Mouse (Mus musculus) liver, embryonic 16.5 days (tissue): ENCODE results near the gene Eng. TPM values are rescaled to one million over a fixed set of nuclear protein-coding genes. Genes with fewer than 3 reads are reported as not detected.

Experiments used
- ATAC-seq: fragments of 200-750 bp; cut with Nextera tagmentation; 2 replicates; pipeline ENCODE4 v1.8.0; 2017; ENCODE audit warnings: low read depth, mild to moderate bottlenecking, moderate number of reproducible peaks, moderate library complexity
- H3K27ac ChIP-seq: fragments of 300-500 bp; sonication (generic); 2 replicates; pipeline ENCODE4 v1.5.1; 2014; ENCODE audit warnings: mild to moderate bottlenecking, low read length
- H3K27me3 ChIP-seq: fragments of 300-500 bp; sonication (generic); 2 replicates; pipeline ENCODE4 v1.6.1; 2014; ENCODE audit warnings: low read depth, low read length, mixed read lengths; ENCODE audit not compliant: control insufficient read depth, insufficient read depth
- H3K36me3 ChIP-seq: fragments of 300-500 bp; sonication (generic); 2 replicates; pipeline ENCODE4 v1.6.1; 2014; ENCODE audit warnings: mild to moderate bottlenecking; ENCODE audit not compliant: control insufficient read depth, insufficient read depth
- H3K4me1 ChIP-seq: fragments of 300-500 bp; sonication (generic); 2 replicates; pipeline ENCODE4 v1.6.1; 2014; ENCODE audit warnings: low read depth, low read length, mixed read lengths; ENCODE audit not compliant: control insufficient read depth
- H3K4me2 ChIP-seq: fragments of 300-500 bp; sonication (generic); 2 replicates; pipeline ENCODE4 v1.6.1; 2014; ENCODE audit warnings: low read depth, low read length, mixed read lengths
- H3K4me3 ChIP-seq: fragments of 300-500 bp; sonication (generic); 2 replicates; pipeline ENCODE4 v1.5.1; 2014; ENCODE audit warnings: low read depth, mild to moderate bottlenecking, low read length
- H3K9ac ChIP-seq: fragments of 300-500 bp; sonication (generic); 2 replicates; pipeline ENCODE4 v1.6.1; 2014; ENCODE audit warnings: low read depth, low read length
- H3K9me3 ChIP-seq: fragments of 300-500 bp; sonication (generic); replicated peaks from 2 replicates; pipeline ENCODE4 v1.6.1; 2016; ENCODE audit warnings: low read length; ENCODE audit not compliant: control insufficient read depth
- WGBS: fragments of 180-500 bp; shearing (Covaris S2); extraction: QIAGEN DNeasy Blood & Tissue Kit; methylation state at CpG from one replicate; pipeline ENCODE4 v1.1.7; 2014; ENCODE audit not compliant: insufficient replicate concordance; 5-methylcytosine and 5-hydroxymethylcytosine counted together
- microRNA counts: library from miRNA; unstranded; fragments of <30 nt; microRNA quantifications from one replicate; lab custom pipeline; 2016
- microRNA-seq: library from miRNA; unstranded; fragments of <30 nt; microRNA quantifications from one replicate; pipeline ENCODE4, GENCODE M21; 2016
- polyA plus RNA-seq: library from polyadenylated mRNA; unstranded; fragments of >200 nt; fragmentation: Nextera tagmentation; extraction: Ambion mirVana; gene quantifications from 2 replicates; pipeline ENCODE4 v1.2.1, GENCODE M21; 2015

Gene Eng
- polyA plus RNA-seq, 1 experiment from 2014 or later = 29.3 TPM

DNA sequence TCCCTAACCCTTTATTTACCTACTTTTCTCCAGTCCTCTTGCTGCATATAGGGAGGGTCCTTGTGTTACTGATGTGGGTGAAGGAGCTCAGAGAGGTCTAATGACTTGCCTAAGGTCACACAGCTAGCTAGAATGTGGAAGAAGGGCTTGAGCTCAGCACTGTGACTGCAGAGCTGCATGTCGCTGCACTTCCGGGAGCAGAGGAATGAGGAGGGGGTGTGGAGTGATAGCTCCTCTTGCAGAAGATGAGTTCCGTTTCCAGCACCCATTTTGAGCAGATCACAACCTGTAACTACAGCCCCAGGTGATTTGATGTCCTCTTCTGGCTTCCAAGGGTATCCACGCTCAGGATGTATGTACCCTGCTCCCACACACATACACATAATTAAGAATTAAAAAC, 77.8 kb downstream of the Eng start:
- H3K27me3 ChIP-seq = no peaks in the 10 kb centered on the region
- no peaks in the 10 kb centered on the region; the same call in 1 of the 2 replicates for H3K4me1 ChIP-seq
- H3K27ac ChIP-seq = no peak overlapping the region
- no peak overlapping the region for H3K4me2 ChIP-seq
- no peaks in the 10 kb centered on the region for H3K9me3 ChIP-seq
- no peak overlapping the region for H3K4me3 ChIP-seq
- ATAC-seq = no peak
- no peaks in the 10 kb centered on the region for H3K36me3 ChIP-seq
- 65% methylated on average over 4 of the region's 4 CpGs for WGBS
- no peak overlapping the region for H3K9ac ChIP-seq

DNA sequence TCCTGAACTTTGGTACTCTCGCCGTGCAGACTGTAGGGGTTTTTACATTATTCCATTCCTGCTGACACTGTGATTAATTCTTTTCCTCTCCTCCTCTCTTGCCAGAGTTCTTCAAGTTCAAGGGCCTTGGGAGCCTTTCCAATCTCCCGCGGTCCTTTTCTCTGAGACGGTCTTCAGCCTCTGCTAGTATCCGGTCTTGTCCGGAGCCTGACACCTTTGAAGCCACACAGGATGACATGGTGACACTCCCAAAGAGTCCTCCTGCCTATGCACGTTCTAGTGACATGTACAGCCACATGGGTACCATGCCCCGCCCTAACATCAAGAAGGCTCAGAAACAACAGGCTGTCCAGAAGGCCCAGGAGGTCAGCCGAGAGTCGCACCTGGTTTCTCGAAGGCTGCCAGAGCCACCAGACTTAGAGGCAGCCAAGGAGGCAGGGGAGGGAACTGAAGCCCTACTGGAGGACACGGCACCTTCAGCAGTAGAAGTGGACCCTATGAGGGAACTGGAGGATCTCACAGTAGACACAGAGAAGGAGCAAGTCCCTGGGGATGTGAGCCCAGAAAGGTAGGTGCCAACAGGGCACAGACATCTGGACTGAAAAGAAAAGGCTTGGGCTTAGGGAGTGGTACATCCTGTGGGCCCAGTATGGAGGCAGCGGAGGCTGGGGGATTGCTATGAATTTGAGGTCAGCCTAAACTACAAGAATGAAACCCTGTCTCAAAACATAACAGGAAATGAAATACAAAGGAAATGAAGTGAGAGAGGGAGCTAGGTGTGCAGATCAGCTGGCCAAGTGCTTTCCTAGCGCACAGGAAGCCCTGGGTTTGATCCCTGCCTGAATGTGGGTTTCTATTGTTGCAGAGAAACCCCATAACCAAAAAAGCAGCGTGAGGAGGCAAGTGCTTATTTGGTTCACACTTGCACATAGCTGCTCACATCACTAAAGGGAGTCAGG, 78.7 kb downstream of the Eng start:
- H3K4me2 ChIP-seq = no peak overlapping the region
- no peak overlapping the region for H3K9ac ChIP-seq
- 74% methylated on average over 16 of the region's 16 CpGs for WGBS
- no peaks in the 10 kb centered on the region for H3K9me3 ChIP-seq
- H3K36me3 ChIP-seq = no peaks in the 10 kb centered on the region
- no peak for ATAC-seq
- no peaks in the 10 kb centered on the region for H3K27me3 ChIP-seq
- no peaks in the 10 kb centered on the region; the same call in 1 of the 2 replicates for H3K4me1 ChIP-seq
- no peak overlapping the region for H3K4me3 ChIP-seq
- H3K27ac ChIP-seq = no peak overlapping the region

DNA sequence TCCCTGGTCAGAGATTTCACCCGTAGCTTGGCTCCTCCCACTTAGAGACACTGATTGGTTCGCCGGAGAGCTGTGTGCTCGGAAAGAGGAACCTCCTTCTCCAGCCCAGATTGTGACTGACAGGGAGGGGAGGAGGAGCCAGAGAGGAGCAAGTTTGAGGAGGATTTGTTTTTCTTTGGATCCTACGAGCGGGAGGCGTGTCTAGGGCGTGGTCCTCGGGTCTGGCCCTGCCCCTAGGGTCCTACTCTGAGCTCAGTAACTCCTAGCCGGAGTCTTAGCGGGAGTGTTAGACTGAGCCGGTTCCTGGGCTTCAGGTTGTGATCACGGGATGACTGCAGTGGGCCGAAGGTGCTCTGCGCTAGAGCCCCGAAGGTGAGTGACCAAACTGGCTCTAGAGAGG, 81.0 kb downstream of the Eng start:
- 3% methylated on average over 16 of the region's 16 CpGs for WGBS

DNA sequence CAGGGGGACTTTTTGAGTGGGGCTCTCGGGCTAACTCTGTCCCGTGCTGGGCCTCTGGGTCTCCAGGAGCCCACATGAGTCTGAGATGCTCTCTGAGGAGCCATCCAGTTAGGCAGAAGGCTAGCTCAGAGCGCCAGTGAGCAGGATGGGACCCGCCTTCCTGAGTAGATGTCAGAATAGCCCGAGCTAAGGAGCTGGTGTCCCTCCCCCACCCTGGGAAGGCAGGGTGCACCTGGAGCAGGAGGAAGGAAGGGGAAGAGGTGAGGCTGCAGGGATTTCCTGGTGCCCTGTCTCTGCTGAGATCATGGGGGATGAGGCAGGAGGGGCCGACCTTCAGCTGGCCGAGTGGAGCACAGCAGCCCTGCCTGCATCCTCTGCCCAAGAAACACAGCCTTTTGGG, 82.1 kb downstream of the Eng start:
- no peak overlapping the region for H3K9ac ChIP-seq
- H3K4me2 ChIP-seq = no peak overlapping the region
- no peaks in the 10 kb centered on the region for H3K36me3 ChIP-seq
- H3K4me1 ChIP-seq = no peaks in the 10 kb centered on the region; the same call in none of the 2 replicates
- WGBS = 43% methylated on average over 7 of the region's 7 CpGs
- peak overlapping the region; percentile 6; the same call in 1 of the 2 replicates for H3K4me3 ChIP-seq
- no peak for ATAC-seq
- no peaks in the 10 kb centered on the region for H3K9me3 ChIP-seq
- H3K27me3 ChIP-seq = no peaks in the 10 kb centered on the region
- no peak overlapping the region for H3K27ac ChIP-seq

More for the DNA sequence above, 81.0 kb downstream of the Eng start:
- Histone ChIP-seq H3K27ac (no peak overlapping the region), H3K9ac (no peak overlapping the region), H3K4me2 (peak overlapping the region; percentile 49), H3K9me3 (no peaks in the 10 kb centered on the region), H3K4me3 (peak overlapping the region; percentile 29), H3K4me1 (no peaks in the 10 kb centered on the region; the same call in none of the 2 replicates), H3K27me3 (no peaks in the 10 kb centered on the region), H3K36me3 (no peaks in the 10 kb centered on the region)
- peak; percentile 90 for ATAC-seq

DNA sequence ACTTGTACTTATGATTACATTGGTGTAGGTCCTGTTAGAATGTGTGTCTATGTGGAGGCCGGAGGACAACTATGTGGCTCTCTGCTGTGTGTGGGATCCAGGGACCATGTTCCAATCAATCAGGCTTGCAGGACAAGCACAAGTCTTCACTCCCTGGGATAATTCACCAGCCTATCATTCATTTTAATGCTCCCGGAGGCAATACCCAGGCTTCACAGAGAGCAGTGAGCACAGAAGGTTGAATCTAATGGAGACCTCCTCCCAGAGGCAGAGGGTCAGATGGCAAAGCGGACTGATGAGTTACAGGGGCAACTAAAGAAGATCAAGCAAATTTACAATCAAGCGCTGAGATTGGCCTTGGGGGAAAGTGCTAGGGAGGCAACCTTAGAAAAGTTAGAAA, 83.2 kb downstream of the Eng start:
- Histone ChIP-seq H3K4me2 (no peak overlapping the region), H3K36me3 (no peaks in the 10 kb centered on the region), H3K27me3 (no peaks in the 10 kb centered on the region), H3K4me1 (no peaks in the 10 kb centered on the region; the same call in none of the 2 replicates), H3K27ac (no peak overlapping the region), H3K4me3 (no peak overlapping the region), H3K9ac (no peak overlapping the region), H3K9me3 (no peaks in the 10 kb centered on the region)
- ATAC-seq = no peak
- 73% methylated on average over 4 of the region's 4 CpGs for WGBS

DNA sequence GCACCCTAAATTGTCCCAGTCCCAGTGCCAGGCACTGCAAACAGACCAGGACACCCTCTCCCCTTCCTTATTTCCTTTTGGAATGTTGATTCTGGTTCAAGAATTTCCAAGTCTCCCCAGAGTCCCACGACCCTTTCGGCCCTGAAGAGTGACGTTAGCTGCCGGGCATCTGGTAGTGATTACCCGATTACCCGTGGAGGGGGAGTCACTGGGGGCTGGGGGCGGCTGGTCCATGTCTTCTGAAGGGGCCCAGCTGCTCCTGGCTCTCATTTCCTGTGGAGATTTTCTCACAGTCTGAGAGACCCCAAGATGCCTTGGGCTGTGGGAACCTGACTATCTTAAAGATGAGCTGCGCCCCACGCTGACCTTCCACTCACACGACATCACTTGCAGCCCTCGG, 84.5 kb downstream of the Eng start:
- Histone ChIP-seq H3K9me3 (no peaks in the 10 kb centered on the region), H3K27me3 (no peaks in the 10 kb centered on the region), H3K4me1 (no peaks in the 10 kb centered on the region; the same call in none of the 2 replicates), H3K27ac (no peak overlapping the region), H3K4me2 (no peak overlapping the region), H3K9ac (no peak overlapping the region), H3K36me3 (no peaks in the 10 kb centered on the region), H3K4me3 (no peak overlapping the region)
- no peak for ATAC-seq
- 69% methylated on average over 11 of the region's 11 CpGs for WGBS

DNA sequence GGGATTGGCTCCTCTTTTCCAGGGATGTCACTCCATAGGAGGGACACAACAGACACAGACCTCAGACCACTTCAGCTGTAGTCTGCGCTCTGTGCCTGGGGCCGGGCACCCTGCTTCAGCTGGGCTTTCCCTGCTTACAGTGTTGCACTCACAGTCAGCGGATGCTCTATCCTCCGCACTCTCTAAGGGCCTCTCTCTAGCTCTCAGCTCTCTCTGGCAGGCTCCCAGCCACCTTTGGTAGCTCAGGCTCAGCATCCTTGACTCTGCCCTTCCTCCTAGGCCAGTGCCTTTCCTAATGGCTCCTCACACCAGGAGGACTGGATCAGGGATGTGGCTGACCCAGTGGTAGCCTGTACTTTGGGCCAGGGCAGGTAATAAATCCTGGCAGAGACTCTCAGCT, 85.5 kb downstream of the Eng start:
- 70% methylated on average over 4 of the region's 4 CpGs for WGBS
- Histone ChIP-seq H3K4me2 (no peak overlapping the region), H3K36me3 (no peaks in the 10 kb centered on the region), H3K4me3 (no peak overlapping the region), H3K4me1 (no peaks in the 10 kb centered on the region; the same call in none of the 2 replicates), H3K9ac (no peak overlapping the region), H3K9me3 (no peaks in the 10 kb centered on the region), H3K27me3 (no peaks in the 10 kb centered on the region), H3K27ac (no peak overlapping the region)
- no peak for ATAC-seq

MicroRNA genes within 50 kb of the gene (microRNA counts, 519-probe panel; counts per million panel counts)
- microRNA mmu-miR-1954 (lab: Ali Mortazavi, UCI) (60.7 counts per million), microRNA mmu-miR-2861 (lab: Ali Mortazavi, UCI) (2,092 counts per million, percentile 30 among the panel's probes with 10 or more counts)

Small RNA genes lying within 50 kb of the gene (microRNA-seq; reads per million reads assigned to microRNA genes)
- not detected for gene Gm47291
- gene Mir1954 = not detected
- gene Mir2861 = not detected
- not detected for gene Mir3960
- gene Mir8093 = not detected

Other genes with a start within 250 kb of the Eng start
- gene Naif1, start 196.1 kb upstream of the Eng start, polyA plus RNA-seq = 1.9 and 2.0 TPM in 2 replicates
- gene Slc25a25, start 195.2 kb upstream of the Eng start, polyA plus RNA-seq = 9.5 and 9.7 TPM in 2 replicates
- 1.6 TPM in 2 replicates for gene Fam102a, start 111.3 kb upstream of the Eng start, polyA plus RNA-seq
- 44.8 and 47.9 TPM in 2 replicates for gene Dpm2, start 75.7 kb upstream of the Eng start, polyA plus RNA-seq
- gene Pip5kl1, start 71.8 kb upstream of the Eng start, polyA plus RNA-seq = not detected in 2 replicates
- 0.06 TPM in 1 of 2 replicates, not detected in the other for gene 9430097D07Rik, start 70.9 kb upstream of the Eng start, polyA plus RNA-seq
- 6.0 and 7.4 TPM in 2 replicates for gene St6galnac4, start 59.5 kb upstream of the Eng start, polyA plus RNA-seq
- 12.0 and 12.8 TPM in 2 replicates for gene St6galnac6, start 46.9 kb upstream of the Eng start, polyA plus RNA-seq
- gene Ak1, start 24.8 kb upstream of the Eng start, polyA plus RNA-seq = 3.4 and 7.9 TPM in 2 replicates
- gene Fpgs, start 57.5 kb downstream of the Eng start, polyA plus RNA-seq = 49.7 and 56.2 TPM in 2 replicates
- gene Cdk9, start 66.5 kb downstream of the Eng start, polyA plus RNA-seq = 40.2 and 43.8 TPM in 2 replicates
- 7.1 and 8.6 TPM in 2 replicates for gene Sh2d3c, start 74.5 kb downstream of the Eng start, polyA plus RNA-seq
- gene 6330409D20Rik, start 94.4 kb downstream of the Eng start, polyA plus RNA-seq = not detected in 2 replicates
- 25.7 and 26.1 TPM in 2 replicates for gene Tor2a, start 110.6 kb downstream of the Eng start, polyA plus RNA-seq
- 0.07 and 0.11 TPM in 2 replicates for gene Ttc16, start 129.0 kb downstream of the Eng start, polyA plus RNA-seq
- gene Ptrh1, start 129.2 kb downstream of the Eng start, polyA plus RNA-seq = 1.2 TPM in 2 replicates
- gene Cfap157, start 137.8 kb downstream of the Eng start, polyA plus RNA-seq = 0.05 TPM in 1 of 2 replicates, not detected in the other
- gene Stxbp1, start 200.7 kb downstream of the Eng start, polyA plus RNA-seq = 2.6 and 2.9 TPM in 2 replicates
- 9.4 and 11.9 TPM in 2 replicates for gene Fam129b, start 229.5 kb downstream of the Eng start, polyA plus RNA-seq